Mouse (Mus musculus): ENCODE measurements around the gene Bcar3. TPM values are rescaled to one million over a fixed set of nuclear protein-coding genes. Genes with fewer than 3 reads are reported as not detected.
A peak's percentile ranks its signal among the peaks of the same experiment; 100 is the strongest.

Gene Bcar3
- total RNA-seq, 2 experiments from 2014 or later = 6.1 to 7.0 TPM

GRCm38 (mm10) chr3:122478735-122479134, 184.8 kb downstream of the Bcar3 start:
- no peak for DNase-seq (ENCODE audit: low spot score in 2 of 2)

GRCm38 (mm10) chr3:122480065-122480675, 186.2 kb downstream of the Bcar3 start:
- DNase-seq (ENCODE audit: low spot score in 2 of 2) = peak; percentile 51 to 62

- no peak for DNase-seq (ENCODE audit: low spot score in 2 of 2)
Measured at GRCm38 (mm10) chr3:122480986-122481385, 187.1 kb downstream of the Bcar3 start.

- no peak for DNase-seq (ENCODE audit: low spot score in 2 of 2)
Measured at GRCm38 (mm10) chr3:122481891-122482739, 188.2 kb downstream of the Bcar3 start.

GRCm38 (mm10) chr3:122483066-122483782, 189.3 kb downstream of the Bcar3 start:
- peak; percentile 42 to 54 for DNase-seq (ENCODE audit: low spot score in 2 of 2)

GRCm38 (mm10) chr3:122483783-122484130, 189.8 kb downstream of the Bcar3 start:
- no peak for DNase-seq (ENCODE audit: low spot score in 2 of 2)

GRCm38 (mm10) chr3:122484301-122484700, 190.4 kb downstream of the Bcar3 start:
- DNase-seq (ENCODE audit: low spot score in 2 of 2) = no peak

- DNase-seq (ENCODE audit: low spot score in 2 of 2) = no peak
Measured at GRCm38 (mm10) chr3:122485699-122486098, 191.8 kb downstream of the Bcar3 start.

- no peak for DNase-seq (ENCODE audit: low spot score in 2 of 2)
Measured at GRCm38 (mm10) chr3:122486193-122486592, 192.3 kb downstream of the Bcar3 start.

- no peak for DNase-seq (ENCODE audit: low spot score in 2 of 2)
Measured at GRCm38 (mm10) chr3:122488051-122488754, 194.3 kb downstream of the Bcar3 start.

- no peak for DNase-seq (ENCODE audit: low spot score in 2 of 2)
Measured at GRCm38 (mm10) chr3:122490574-122490973, 196.6 kb downstream of the Bcar3 start.

- DNase-seq (ENCODE audit: low spot score in 2 of 2) = no peak
Measured at GRCm38 (mm10) chr3:122492006-122492405, 198.1 kb downstream of the Bcar3 start.

- DNase-seq (ENCODE audit: low spot score in 2 of 2) = no peak
Measured at GRCm38 (mm10) chr3:122492872-122493615, 199.1 kb downstream of the Bcar3 start.

- no peak for DNase-seq (ENCODE audit: low spot score in 2 of 2)
Measured at GRCm38 (mm10) chr3:122494764-122495163, 200.8 kb downstream of the Bcar3 start.

GRCm38 (mm10) chr3:122497871-122498270, 203.9 kb downstream of the Bcar3 start:
- no peak for DNase-seq (ENCODE audit: low spot score in 2 of 2)

GRCm38 (mm10) chr3:122498528-122498927, 204.6 kb downstream of the Bcar3 start:
- no peak for DNase-seq (ENCODE audit: low spot score in 2 of 2)

GRCm38 (mm10) chr3:122499647-122500046, 205.7 kb downstream of the Bcar3 start:
- no peak for DNase-seq (ENCODE audit: low spot score in 2 of 2)

- no peak for DNase-seq (ENCODE audit: low spot score in 2 of 2)
Measured at GRCm38 (mm10) chr3:122500929-122501328, 207.0 kb downstream of the Bcar3 start.

GRCm38 (mm10) chr3:122506343-122506916, 212.5 kb downstream of the Bcar3 start:
- DNase-seq (ENCODE audit: low spot score in 2 of 2) = no peak

- DNase-seq (ENCODE audit: low spot score in 2 of 2) = no peak
Measured at GRCm38 (mm10) chr3:122507826-122508225, 213.9 kb downstream of the Bcar3 start.

All from layer of hippocampus, postnatal 10 days (tissue).